ENCODE assay signal across 8 mouse cellular contexts in the genomic region with DNA sequence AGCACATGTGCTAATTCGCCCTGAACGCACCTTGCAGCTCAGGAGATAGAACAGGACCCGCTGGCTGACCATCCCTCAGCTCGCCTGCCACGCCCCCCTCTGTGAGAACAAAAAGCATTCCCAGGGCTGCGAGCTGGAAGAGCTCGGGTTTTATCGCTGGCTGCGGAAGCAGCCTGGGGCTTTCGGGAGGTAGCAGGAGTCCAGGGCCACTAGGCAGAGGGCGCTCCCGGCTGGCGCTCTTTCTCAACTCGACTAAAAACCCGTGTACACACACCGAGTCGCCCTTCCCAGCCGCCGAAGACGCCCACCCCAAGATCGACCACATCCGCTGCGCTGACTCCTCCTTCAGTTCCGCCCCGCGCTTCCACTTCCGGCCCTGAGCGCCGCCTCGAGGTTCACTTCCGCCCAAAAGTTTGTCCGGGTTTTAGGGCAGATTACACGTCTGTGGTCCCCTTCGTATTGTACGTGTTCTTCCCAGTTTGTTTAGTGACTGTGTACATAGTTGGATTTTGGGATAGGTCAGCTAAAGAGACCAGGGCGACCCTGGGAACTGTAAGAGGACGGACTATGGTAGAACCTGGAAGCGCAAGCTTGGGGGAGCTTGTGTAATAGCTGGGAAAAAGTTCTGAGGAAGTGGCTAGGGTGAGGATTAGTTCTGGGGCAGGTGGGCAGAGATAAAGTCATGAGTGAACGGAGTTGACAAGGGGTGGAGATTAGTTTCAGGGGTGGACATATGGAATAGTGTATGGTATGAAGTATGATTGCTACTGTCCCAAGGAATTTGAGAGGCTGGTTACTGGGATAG. TPM values are rescaled to one million over a fixed set of nuclear protein-coding genes. Genes with fewer than 3 reads are reported as not detected.
DNase-seq lines count a peak whose midpoint lies in the region; ATAC-seq and TF ChIP-seq lines count a peak whose summit lies in the region.

No protein-coding gene starts in this region.

- H3K4me1 ChIP-seq in forebrain, embryonic 13.5 days, result peaks cover 4% of the 10 kb centered on the region
- no peaks in the 10 kb centered on the region for H3K4me1 ChIP-seq in heart, postnatal 0 days (ENCODE audit: control insufficient read depth, insufficient read depth)
- H3K4me1 ChIP-seq in liver, embryonic 14.5 days (replicated peaks; ENCODE audit: control insufficient read depth in 2 of 2, insufficient read depth in 2 of 2, low read length in 1 of 2), result no peaks in the 10 kb centered on the region; a peak in 2 of 4 replicates
- no peaks in the 10 kb centered on the region for H3K4me1 ChIP-seq in stomach, embryonic 15.5 days

- DNase-seq in ES-CJ7 (ENCODE audit: low read depth, low spot score), result peak; percentile 86
- peak; percentile 12 for DNase-seq in cerebellum, adult 11 months
- peak; percentile 71 for DNase-seq in heart, postnatal 0 days (ENCODE audit: low spot score)
- DNase-seq in kidney, postnatal 36 days, result peak; percentile 50 to 79
- DNase-seq in liver, embryonic 14.5 days (ENCODE audit: low read depth in 3 of 3, low spot score in 3 of 3), result peak; percentile 40 to 46 (median 43)
- peak; percentile 87 for DNase-seq in neural tube, embryonic 10.5 days (ENCODE audit: extremely low spot score, low spot score)

- H3K36me3 ChIP-seq in forebrain, embryonic 13.5 days (ENCODE audit: poor library complexity, severe bottlenecking), result peaks cover 6% of the 10 kb centered on the region; the same call in 1 of the 2 replicates
- H3K36me3 ChIP-seq in heart, postnatal 0 days (replicated peaks; ENCODE audit: control insufficient read depth, insufficient read depth, low read length), result no peaks in the 10 kb centered on the region
- no peaks in the 10 kb centered on the region for H3K36me3 ChIP-seq in liver, embryonic 14.5 days (replicated peaks; ENCODE audit: control insufficient read depth, insufficient read depth, low read depth)
- H3K36me3 ChIP-seq in stomach, embryonic 15.5 days, result no peaks in the 10 kb centered on the region

- H3K27me3 ChIP-seq in forebrain, embryonic 13.5 days, result no peaks in the 10 kb centered on the region
- H3K27me3 ChIP-seq in heart, postnatal 0 days (ENCODE audit: control insufficient read depth, insufficient read depth, low read length), result no peaks in the 10 kb centered on the region
- no peaks in the 10 kb centered on the region for H3K27me3 ChIP-seq in liver, embryonic 14.5 days (ENCODE audit: control insufficient read depth, insufficient read depth, low read length)
- H3K27me3 ChIP-seq in stomach, embryonic 15.5 days (replicated peaks), result no peaks in the 10 kb centered on the region

- peak overlapping the region; percentile 78 for H3K9ac ChIP-seq in forebrain, embryonic 13.5 days
- peak overlapping the region; percentile 64 for H3K9ac ChIP-seq in heart, postnatal 0 days (replicated peaks; ENCODE audit: low read depth, low read length)
- H3K9ac ChIP-seq in liver, embryonic 14.5 days (replicated peaks), result peak overlapping the region; percentile 0; the same call in 1 of the 2 replicates
- peak overlapping the region; percentile 37; the same call in 1 of the 2 replicates for H3K9ac ChIP-seq in stomach, embryonic 15.5 days

- peak; percentile 98 for ATAC-seq in forebrain, embryonic 13.5 days
- peak; percentile 95 for ATAC-seq in heart, postnatal 0 days (ENCODE audit: insufficient read depth, low read depth)
- ATAC-seq in liver, embryonic 14.5 days (ENCODE audit: insufficient read depth), result peak; percentile 92
- peak; percentile 97 for ATAC-seq in stomach, embryonic 15.5 days (ENCODE audit: insufficient read depth, low FRiP score, low read depth)

- peak overlapping the region; percentile 65 for H3K4me3 ChIP-seq in forebrain, embryonic 13.5 days
- peak overlapping the region; percentile 70 for H3K4me3 ChIP-seq in heart, postnatal 0 days (ENCODE audit: low read depth, low read length)
- H3K4me3 ChIP-seq in liver, embryonic 14.5 days (ENCODE audit: insufficient read depth in 1 of 2, low read depth in 2 of 2, low read length in 2 of 2), result peak overlapping the region; percentile 61 to 68
- peak overlapping the region; percentile 64 for H3K4me3 ChIP-seq in stomach, embryonic 15.5 days (replicated peaks)

- WGBS in forebrain, embryonic 13.5 days, result 4% methylated on average over 38 of the region's 39 CpGs
- 3% methylated on average over 39 of the region's 39 CpGs for WGBS in heart, postnatal 0 days
- 3% methylated on average over 35 of the region's 39 CpGs for whole genome bisulfite sequencing in liver, embryonic 14.5 days (ENCODE audit: insufficient replicate concordance)
- 4% methylated on average over 39 of the region's 39 CpGs for WGBS in stomach, embryonic 15.5 days

- H3K27ac ChIP-seq in forebrain, embryonic 13.5 days, result peak overlapping the region; percentile 94
- H3K27ac ChIP-seq in heart, postnatal 0 days (ENCODE audit: low read depth), result peak overlapping the region; percentile 83
- H3K27ac ChIP-seq in liver, embryonic 14.5 days, result no peak overlapping the region
- peak overlapping the region; percentile 87 for H3K27ac ChIP-seq in stomach, embryonic 15.5 days

- peak; percentile 9; the same call in 1 of the 2 replicates for TF ChIP-seq CTCF in heart, postnatal 0 days (IDR thresholded peaks at IDR 0.05; ENCODE audit: low read depth)
- no peak for TF ChIP-seq CTCF in liver, embryonic 14.5 days (IDR thresholded peaks at IDR 0.05; ENCODE audit: low read depth)

- no peaks in the 10 kb centered on the region for H3K9me3 ChIP-seq in forebrain, embryonic 13.5 days (replicated peaks)
- H3K9me3 ChIP-seq in heart, postnatal 0 days (replicated peaks; ENCODE audit: control insufficient read depth, low read length), result no peaks in the 10 kb centered on the region
- no peaks in the 10 kb centered on the region for H3K9me3 ChIP-seq in liver, embryonic 14.5 days (ENCODE audit: control insufficient read depth, low read length)
- H3K9me3 ChIP-seq in stomach, embryonic 15.5 days, result no peaks in the 10 kb centered on the region

- H3K4me2 ChIP-seq in forebrain, embryonic 13.5 days, result peak overlapping the region; percentile 71
- peak overlapping the region; percentile 78 for H3K4me2 ChIP-seq in heart, postnatal 0 days (ENCODE audit: low read depth, low read length)
- H3K4me2 ChIP-seq in liver, embryonic 14.5 days (ENCODE audit: low read depth), result peak overlapping the region; percentile 63
- H3K4me2 ChIP-seq in stomach, embryonic 15.5 days, result peak overlapping the region; percentile 72

- no peak for TF ChIP-seq EP300 in heart, postnatal 0 days (IDR thresholded peaks at IDR 0.05; ENCODE audit: low read depth)
- no peak for TF ChIP-seq EP300 in liver, embryonic 14.5 days (IDR thresholded peaks at IDR 0.05; ENCODE audit: low read depth)

RNA-seq across cellular contexts. Expression of a gene that starts 4.5 kb away (rescaled TPM):
- 29.6 and 36.1 TPM in 2 replicates for polyA plus RNA-seq in forebrain, embryonic 13.5 days (2015; fragmentation: Nextera tagmentation; extraction: Ambion mirVana)
- total RNA-seq in heart, postnatal 0 days (2014; rRNA removed; ENCODE audit: low replicate concordance), result 0.46 and 0.73 TPM in 2 replicates
- polyA plus RNA-seq in heart, postnatal 0 days (2015; fragmentation: Nextera tagmentation; extraction: Ambion mirVana), result 1.7 and 1.9 TPM in 2 replicates
- polyA plus RNA-seq in liver, embryonic 14.5 days (2012; rRNA removed), result 0.15 and 0.26 TPM in 2 replicates
- polyA plus RNA-seq in liver, embryonic 14.5 days (2014; fragmentation: Nextera tagmentation; extraction: Ambion mirVana), result 0.10 and 0.37 TPM in 2 replicates
- 3.4 and 4.7 TPM in 2 replicates for polyA plus RNA-seq in stomach, embryonic 15.5 days (2015; fragmentation: Nextera tagmentation; extraction: Ambion mirVana)

RNA-seq across cellular contexts. Expression of a gene that starts 4.6 kb away (rescaled TPM):
- polyA plus RNA-seq in forebrain, embryonic 13.5 days (2015; fragmentation: Nextera tagmentation; extraction: Ambion mirVana), result not detected in 2 replicates
- total RNA-seq in heart, postnatal 0 days (2014; rRNA removed; ENCODE audit: low replicate concordance), result not detected in 2 replicates
- polyA plus RNA-seq in heart, postnatal 0 days (2015; fragmentation: Nextera tagmentation; extraction: Ambion mirVana), result not detected in 2 replicates
- not detected in 2 replicates for polyA plus RNA-seq in liver, embryonic 14.5 days (2012; rRNA removed)
- polyA plus RNA-seq in liver, embryonic 14.5 days (2014; fragmentation: Nextera tagmentation; extraction: Ambion mirVana), result not detected in 2 replicates
- not detected in 2 replicates for polyA plus RNA-seq in stomach, embryonic 15.5 days (2015; fragmentation: Nextera tagmentation; extraction: Ambion mirVana)

RNA-seq across cellular contexts. Expression of a gene that starts 43.1 kb away (rescaled TPM):
- 0.08 and 0.21 TPM in 2 replicates for polyA plus RNA-seq in forebrain, embryonic 13.5 days (2015; fragmentation: Nextera tagmentation; extraction: Ambion mirVana)
- not detected in 2 replicates for total RNA-seq in heart, postnatal 0 days (2014; rRNA removed; ENCODE audit: low replicate concordance)
- polyA plus RNA-seq in heart, postnatal 0 days (2015; fragmentation: Nextera tagmentation; extraction: Ambion mirVana), result not detected in 2 replicates
- not detected in 2 replicates for polyA plus RNA-seq in liver, embryonic 14.5 days (2012; rRNA removed)
- polyA plus RNA-seq in liver, embryonic 14.5 days (2014; fragmentation: Nextera tagmentation; extraction: Ambion mirVana), result not detected in 2 replicates
- polyA plus RNA-seq in stomach, embryonic 15.5 days (2015; fragmentation: Nextera tagmentation; extraction: Ambion mirVana), result not detected in 2 replicates

Comparison
In these comparisons a context has a peak if more than half of its experiments do, and no peak if none do; other contexts are left out.
1. DNase-seq: peak in every context shown above with its lines; median percentile 87 in neural tube, embryonic 10.5 days; 86 in ES-CJ7; 71 in heart, postnatal 0 days; 64 in kidney, postnatal 36 days; 43 in liver, embryonic 14.5 days; 12 in cerebellum, adult 11 months.
2. H3K9ac ChIP-seq: peak in every context shown above with its lines; median percentile 78 in forebrain, embryonic 13.5 days; 64 in heart, postnatal 0 days; 37 in stomach, embryonic 15.5 days; 0 in liver, embryonic 14.5 days.